Mouse (Mus musculus): ENCODE data around the gene Hdac4. TPM values are rescaled to one million over a fixed set of nuclear protein-coding genes. Genes with fewer than 3 reads are reported as not detected.

Hdac4 gene
- polyA plus RNA-seq, 1 experiment from 2014 or later = 27.6 TPM

- Histone ChIP-seq H3K4me1 (ENCODE audit: control insufficient read depth, insufficient read depth, low read depth, low read length) (no peaks in the 10 kb centered on the region), H3K9me3 (ENCODE audit: control insufficient read depth, low read length) (no peaks in the 10 kb centered on the region), H3K4me3 (ENCODE audit: low read length) (no peak overlapping the region), H3K4me2 (ENCODE audit: low read length) (no peak overlapping the region), H3K36me3 (ENCODE audit: control insufficient read depth, insufficient read depth, low read length) (peaks cover 25% of the 10 kb centered on the region), H3K27ac (ENCODE audit: low read depth, low read length) (no peak overlapping the region), H3K9ac (ENCODE audit: low read depth, low read length) (no peak overlapping the region), H3K27me3 (replicated peaks; ENCODE audit: control insufficient read depth, insufficient read depth, low read length) (no peaks in the 10 kb centered on the region)
- ATAC-seq = no peak
- WGBS = 89% methylated on average over 10 of the region's 10 CpGs
Observed at GRCm38 (mm10) chr1:91931196-91931595, 264.3 kb downstream of the Hdac4 start.

DNA sequence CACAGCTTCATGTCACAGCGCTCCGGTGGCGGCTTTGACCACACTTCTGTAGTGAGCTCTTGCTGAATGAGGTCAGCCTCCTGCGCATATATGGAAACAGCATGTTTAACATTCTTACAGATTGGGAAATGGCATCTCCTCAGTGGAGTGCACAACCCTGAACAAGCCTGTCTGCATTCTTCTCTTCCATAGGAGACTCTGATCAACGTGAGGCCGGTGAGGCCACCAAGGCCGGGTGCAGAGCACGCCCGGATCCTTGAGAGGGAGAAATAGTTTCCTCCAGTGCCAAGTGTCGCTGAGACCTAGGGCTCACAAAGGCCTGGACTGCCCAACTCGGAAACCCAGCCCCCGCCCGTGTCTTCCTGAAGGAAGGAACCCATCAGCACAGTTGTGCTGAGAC, 266.4 kb downstream of the Hdac4 start:
- ATAC-seq = no peak
- H3K36me3 ChIP-seq (ENCODE audit: control insufficient read depth, insufficient read depth, low read length) = peaks cover 23% of the 10 kb centered on the region
- 93% methylated on average over 13 of the region's 13 CpGs for WGBS
- H3K9me3 ChIP-seq (ENCODE audit: control insufficient read depth, low read length) = no peaks in the 10 kb centered on the region
- no peaks in the 10 kb centered on the region for H3K27me3 ChIP-seq (replicated peaks; ENCODE audit: control insufficient read depth, insufficient read depth, low read length)
- H3K4me1 ChIP-seq (ENCODE audit: control insufficient read depth, insufficient read depth, low read depth, low read length) = no peaks in the 10 kb centered on the region
- H3K9ac ChIP-seq (ENCODE audit: low read depth, low read length) = no peak overlapping the region
- H3K4me2 ChIP-seq (ENCODE audit: low read length) = no peak overlapping the region
- no peak overlapping the region for H3K4me3 ChIP-seq (ENCODE audit: low read length)
- no peak overlapping the region for H3K27ac ChIP-seq (ENCODE audit: low read depth, low read length)

DNA sequence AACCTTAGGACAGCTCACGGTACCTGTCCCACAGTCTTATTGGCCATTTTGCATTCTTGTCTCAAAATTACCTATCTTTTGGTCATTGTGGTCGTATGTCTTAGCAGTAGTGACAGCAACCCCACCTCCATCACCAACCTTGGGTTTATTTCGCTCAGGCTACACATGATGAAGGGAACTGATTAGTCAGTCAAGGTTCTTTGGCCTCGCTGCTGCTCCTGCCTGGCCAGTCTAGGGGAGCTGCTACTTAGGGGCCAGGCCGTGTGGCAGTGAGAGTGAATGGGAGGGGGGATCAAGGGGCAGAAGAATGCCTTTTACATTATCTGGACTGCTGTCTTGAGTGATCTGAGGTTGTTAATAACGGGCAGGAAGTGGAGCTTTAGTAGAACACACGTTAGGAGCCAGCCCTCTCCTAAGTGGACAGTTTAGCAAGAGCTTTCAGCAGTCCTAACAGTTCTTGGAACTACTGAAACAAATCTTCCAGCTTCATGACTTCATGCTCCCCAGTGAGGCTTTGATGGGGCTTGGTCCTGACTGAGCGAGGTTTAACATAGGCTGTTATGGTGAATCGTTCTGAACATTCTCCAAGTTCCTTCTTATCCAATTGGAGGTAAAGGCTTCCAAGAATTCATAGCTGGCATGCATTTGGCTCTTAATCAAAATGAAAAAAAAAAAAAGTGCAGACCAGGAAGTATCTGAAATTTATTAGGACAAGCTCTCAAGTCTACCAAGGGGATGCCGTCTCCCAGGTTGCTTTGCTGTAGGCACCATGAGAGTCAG, 267.8 kb downstream of the Hdac4 start:
- H3K4me3 ChIP-seq (ENCODE audit: low read length) = no peak overlapping the region
- no peak overlapping the region for H3K9ac ChIP-seq (ENCODE audit: low read depth, low read length)

GRCm38 (mm10) chr1:91923567-91923966, 271.9 kb downstream of the Hdac4 start:
- H3K9ac ChIP-seq (ENCODE audit: low read depth, low read length) = no peak overlapping the region
- H3K27ac ChIP-seq (ENCODE audit: low read depth, low read length) = no peak overlapping the region
- H3K4me2 ChIP-seq (ENCODE audit: low read length) = no peak overlapping the region
- no peak overlapping the region for H3K4me3 ChIP-seq (ENCODE audit: low read length)
- H3K27me3 ChIP-seq (replicated peaks; ENCODE audit: control insufficient read depth, insufficient read depth, low read length) = no peaks in the 10 kb centered on the region
- WGBS = 95% methylated on average over 9 of the region's 9 CpGs
- ATAC-seq = no peak
- H3K4me1 ChIP-seq (ENCODE audit: control insufficient read depth, insufficient read depth, low read depth, low read length) = no peaks in the 10 kb centered on the region
- 0 out of 2 replicates have a peak, but pooled peaks cover 4% of the 10 kb centered on the region for H3K36me3 ChIP-seq (ENCODE audit: control insufficient read depth, insufficient read depth, low read length)
- H3K9me3 ChIP-seq (ENCODE audit: control insufficient read depth, low read length) = no peaks in the 10 kb centered on the region

More for the DNA sequence above, 267.8 kb downstream of the Hdac4 start:
- H3K4me2 ChIP-seq (ENCODE audit: low read length) = no peak overlapping the region
- H3K9me3 ChIP-seq (ENCODE audit: control insufficient read depth, low read length) = no peaks in the 10 kb centered on the region
- WGBS = 89% methylated on average over 10 of the region's 10 CpGs
- H3K4me1 ChIP-seq (ENCODE audit: control insufficient read depth, insufficient read depth, low read depth, low read length) = no peaks in the 10 kb centered on the region
- H3K27ac ChIP-seq (ENCODE audit: low read depth, low read length) = no peak overlapping the region
- H3K36me3 ChIP-seq (ENCODE audit: control insufficient read depth, insufficient read depth, low read length) = peaks cover 14% of the 10 kb centered on the region; the same call in 1 of the 2 replicates
- H3K27me3 ChIP-seq (replicated peaks; ENCODE audit: control insufficient read depth, insufficient read depth, low read length) = no peaks in the 10 kb centered on the region
- no peak for ATAC-seq

DNA sequence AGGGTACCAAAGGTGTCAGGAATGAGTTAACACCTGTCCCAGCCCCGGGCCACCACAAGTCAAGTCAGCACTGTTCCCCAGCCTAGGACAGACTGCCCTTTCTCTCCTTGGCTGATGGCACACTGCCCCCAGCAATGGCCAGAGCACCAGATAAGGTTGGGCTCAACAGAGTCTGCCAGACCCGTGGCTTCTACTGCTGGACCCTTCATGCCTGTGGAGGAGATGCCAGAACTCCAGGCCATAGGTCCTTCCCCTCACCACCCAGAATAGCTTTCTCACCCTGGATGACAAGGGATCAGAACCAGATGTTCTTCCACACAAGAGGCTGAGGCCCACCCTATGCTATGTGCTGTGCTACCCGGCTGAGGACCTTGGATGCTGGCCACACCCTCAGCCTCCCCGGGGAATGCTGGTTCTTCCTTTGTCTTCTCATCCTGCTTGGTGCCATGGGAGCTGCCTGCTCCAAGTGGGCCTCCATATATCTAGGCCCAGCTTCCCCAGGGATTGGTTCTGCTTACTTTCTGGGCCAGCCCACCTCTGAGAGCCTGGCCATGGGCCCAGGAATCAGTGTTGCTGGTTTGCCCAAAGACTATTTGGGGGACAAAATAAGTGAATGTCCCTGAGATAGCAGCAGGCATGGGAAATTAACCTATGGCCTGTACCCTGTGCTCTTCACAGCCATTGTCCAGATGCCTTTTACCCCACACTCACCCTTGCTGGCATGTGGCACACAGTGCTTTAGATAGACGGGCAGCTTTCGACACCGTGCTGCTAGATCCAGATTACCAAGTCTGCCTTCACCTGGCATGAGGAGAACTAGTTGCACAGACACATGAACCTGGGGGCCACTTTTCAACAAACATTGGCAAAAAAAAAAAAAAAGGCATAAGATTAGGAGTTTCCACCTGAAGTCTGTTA, 273.0 kb downstream of the Hdac4 start:
- H3K4me2 ChIP-seq (ENCODE audit: low read length) = no peak overlapping the region
- no peaks in the 10 kb centered on the region for H3K27me3 ChIP-seq (replicated peaks; ENCODE audit: control insufficient read depth, insufficient read depth, low read length)
- H3K4me1 ChIP-seq (ENCODE audit: control insufficient read depth, insufficient read depth, low read depth, low read length) = no peaks in the 10 kb centered on the region
- H3K9me3 ChIP-seq (ENCODE audit: control insufficient read depth, low read length) = no peaks in the 10 kb centered on the region
- ATAC-seq = no peak
- H3K9ac ChIP-seq (ENCODE audit: low read depth, low read length) = no peak overlapping the region
- no peak overlapping the region for H3K4me3 ChIP-seq (ENCODE audit: low read length)
- H3K36me3 ChIP-seq (ENCODE audit: control insufficient read depth, insufficient read depth, low read length) = 0 out of 2 replicates have a peak, but pooled peaks cover 2% of the 10 kb centered on the region
- 84% methylated on average over 7 of the region's 7 CpGs for WGBS
- no peak overlapping the region for H3K27ac ChIP-seq (ENCODE audit: low read depth, low read length)

DNA sequence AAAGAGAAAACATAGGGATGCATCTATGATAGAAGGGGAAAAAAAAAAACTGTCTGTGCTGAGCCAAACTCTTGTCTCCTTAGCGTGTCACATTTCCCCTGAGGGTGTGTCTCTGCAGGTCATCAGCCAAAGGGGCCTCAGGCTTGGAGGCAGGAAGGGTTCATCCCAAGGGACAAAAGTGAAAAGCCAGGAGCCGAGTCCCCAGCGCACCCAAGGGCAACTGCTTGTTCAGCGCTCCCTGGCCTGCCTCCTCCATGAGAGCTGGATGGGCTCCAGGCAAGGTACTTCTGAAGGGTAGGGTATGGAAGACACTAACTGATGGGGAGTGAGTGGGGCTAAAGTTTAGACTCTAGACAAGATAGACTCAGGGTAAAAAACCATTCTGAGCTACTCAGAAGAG, 273.8 kb downstream of the Hdac4 start:
- Histone ChIP-seq H3K9ac (ENCODE audit: low read depth, low read length) (no peak overlapping the region), H3K27me3 (replicated peaks; ENCODE audit: control insufficient read depth, insufficient read depth, low read length) (no peaks in the 10 kb centered on the region), H3K9me3 (ENCODE audit: control insufficient read depth, low read length) (no peaks in the 10 kb centered on the region), H3K4me2 (ENCODE audit: low read length) (no peak overlapping the region), H3K4me1 (ENCODE audit: control insufficient read depth, insufficient read depth, low read depth, low read length) (no peaks in the 10 kb centered on the region), H3K36me3 (ENCODE audit: control insufficient read depth, insufficient read depth, low read length) (0 out of 2 replicates have a peak, but pooled peaks cover 2% of the 10 kb centered on the region), H3K27ac (ENCODE audit: low read depth, low read length) (no peak overlapping the region), H3K4me3 (ENCODE audit: low read length) (no peak overlapping the region)
- no peak for ATAC-seq
- WGBS = 80% methylated on average over 4 of the region's 4 CpGs

- no peaks in the 10 kb centered on the region for H3K9me3 ChIP-seq (ENCODE audit: control insufficient read depth, low read length)
- no peak overlapping the region for H3K9ac ChIP-seq (ENCODE audit: low read depth, low read length)
- H3K27me3 ChIP-seq (replicated peaks; ENCODE audit: control insufficient read depth, insufficient read depth, low read length) = no peaks in the 10 kb centered on the region
- WGBS = 64% methylated on average over 5 of the region's 5 CpGs
- H3K4me3 ChIP-seq (ENCODE audit: low read length) = no peak overlapping the region
- H3K36me3 ChIP-seq (ENCODE audit: control insufficient read depth, insufficient read depth, low read length) = 0 out of 2 replicates have a peak, but pooled peaks cover 2% of the 10 kb centered on the region
- no peak overlapping the region for H3K4me2 ChIP-seq (ENCODE audit: low read length)
- ATAC-seq = no peak
- no peak overlapping the region for H3K27ac ChIP-seq (ENCODE audit: low read depth, low read length)
- no peaks in the 10 kb centered on the region for H3K4me1 ChIP-seq (ENCODE audit: control insufficient read depth, insufficient read depth, low read depth, low read length)
Observed at GRCm38 (mm10) chr1:91921279-91921678, 274.2 kb downstream of the Hdac4 start.

- 32% methylated on average over 7 of the region's 7 CpGs for WGBS
- H3K9ac ChIP-seq (ENCODE audit: low read depth, low read length) = no peak overlapping the region
- no peaks in the 10 kb centered on the region for H3K9me3 ChIP-seq (ENCODE audit: control insufficient read depth, low read length)
- H3K36me3 ChIP-seq (ENCODE audit: control insufficient read depth, insufficient read depth, low read length) = 0 out of 2 replicates have a peak, but pooled peaks cover 2% of the 10 kb centered on the region
- H3K4me3 ChIP-seq (ENCODE audit: low read length) = no peak overlapping the region
- H3K27me3 ChIP-seq (replicated peaks; ENCODE audit: control insufficient read depth, insufficient read depth, low read length) = no peaks in the 10 kb centered on the region
- no peak overlapping the region for H3K4me2 ChIP-seq (ENCODE audit: low read length)
- H3K4me1 ChIP-seq (ENCODE audit: control insufficient read depth, insufficient read depth, low read depth, low read length) = no peaks in the 10 kb centered on the region
- no peak overlapping the region for H3K27ac ChIP-seq (ENCODE audit: low read depth, low read length)
- ATAC-seq = no peak
Observed at GRCm38 (mm10) chr1:91920038-91920589, 275.4 kb downstream of the Hdac4 start.

Data from hindbrain, embryonic 16.5 days (tissue).